Mouse (Mus musculus): ENCODE measurements around the gene Nav3.
A peak's percentile ranks its signal among the peaks of the same experiment; 100 is the strongest.

Gene Nav3

GRCm38 (mm10) chr10:109843661-109844060, 612.3 kb downstream of the Nav3 start:
- DNase-seq (ENCODE audit: low read depth, low spot score): no peak

GRCm38 (mm10) chr10:109832768-109833291, 623.2 kb downstream of the Nav3 start:
- DNase-seq (ENCODE audit: low read depth, low spot score): peak; percentile 32

- no peak for DNase-seq (ENCODE audit: low read depth, low spot score)
Observed at GRCm38 (mm10) chr10:109806782-109807493, 649.1 kb downstream of the Nav3 start.

GRCm38 (mm10) chr10:109803441-109803840, 652.6 kb downstream of the Nav3 start:
- DNase-seq (ENCODE audit: low read depth, low spot score): no peak

- DNase-seq (ENCODE audit: low read depth, low spot score): no peak
Observed at GRCm38 (mm10) chr10:109802236-109802635, 653.8 kb downstream of the Nav3 start.

- DNase-seq (ENCODE audit: low read depth, low spot score): no peak
Observed at GRCm38 (mm10) chr10:109799246-109799645, 656.8 kb downstream of the Nav3 start.

- no peak for DNase-seq (ENCODE audit: low read depth, low spot score)
Observed at GRCm38 (mm10) chr10:109796981-109797380, 659.0 kb downstream of the Nav3 start.

- DNase-seq (ENCODE audit: low read depth, low spot score): no peak
Observed at GRCm38 (mm10) chr10:109793491-109793890, 662.5 kb downstream of the Nav3 start.

GRCm38 (mm10) chr10:109788728-109789127, 667.3 kb downstream of the Nav3 start:
- no peak for DNase-seq (ENCODE audit: low read depth, low spot score)

- no peak for DNase-seq (ENCODE audit: low read depth, low spot score)
Observed at GRCm38 (mm10) chr10:109779109-109779508, 676.9 kb downstream of the Nav3 start.

- DNase-seq (ENCODE audit: low read depth, low spot score): no peak
Observed at GRCm38 (mm10) chr10:109769092-109769491, 686.9 kb downstream of the Nav3 start.

- DNase-seq (ENCODE audit: low read depth, low spot score): no peak
Observed at GRCm38 (mm10) chr10:109765650-109766049, 690.4 kb downstream of the Nav3 start.

- no peak for DNase-seq (ENCODE audit: low read depth, low spot score)
Observed at GRCm38 (mm10) chr10:109764412-109765101, 691.4 kb downstream of the Nav3 start.

- DNase-seq (ENCODE audit: low read depth, low spot score): no peak
Observed at GRCm38 (mm10) chr10:109758921-109759600, 696.9 kb downstream of the Nav3 start.

- DNase-seq (ENCODE audit: low read depth, low spot score): peak; percentile 45
Observed at GRCm38 (mm10) chr10:109746901-109747300, 709.1 kb downstream of the Nav3 start.

- DNase-seq (ENCODE audit: low read depth, low spot score): no peak
Observed at GRCm38 (mm10) chr10:109741664-109742063, 714.3 kb downstream of the Nav3 start.

GRCm38 (mm10) chr10:109740326-109740725, 715.7 kb downstream of the Nav3 start:
- DNase-seq (ENCODE audit: low read depth, low spot score): no peak

GRCm38 (mm10) chr10:109723646-109724045, 732.4 kb downstream of the Nav3 start:
- DNase-seq (ENCODE audit: low read depth, low spot score): no peak

- DNase-seq (ENCODE audit: low read depth, low spot score): no peak
Observed at GRCm38 (mm10) chr10:109718808-109719207, 737.2 kb downstream of the Nav3 start.

GRCm38 (mm10) chr10:109718390-109718789, 737.6 kb downstream of the Nav3 start:
- no peak for DNase-seq (ENCODE audit: low read depth, low spot score)

GRCm38 (mm10) chr10:109713001-109713400, 743.0 kb downstream of the Nav3 start:
- DNase-seq (ENCODE audit: low read depth, low spot score): peak; percentile 36

- DNase-seq (ENCODE audit: low read depth, low spot score): no peak
Observed at GRCm38 (mm10) chr10:109699771-109700335, 756.2 kb downstream of the Nav3 start.

All from brain, embryonic 18.5 days (tissue).